Mouse (Mus musculus): ENCODE data around the gene Bzw1. TPM values are rescaled to one million over a fixed set of nuclear protein-coding genes. Genes with fewer than 3 reads are reported as not detected.

Gene Bzw1
- polyA plus RNA-seq, 1 experiment from 2014 or later = 103 TPM

DNA sequence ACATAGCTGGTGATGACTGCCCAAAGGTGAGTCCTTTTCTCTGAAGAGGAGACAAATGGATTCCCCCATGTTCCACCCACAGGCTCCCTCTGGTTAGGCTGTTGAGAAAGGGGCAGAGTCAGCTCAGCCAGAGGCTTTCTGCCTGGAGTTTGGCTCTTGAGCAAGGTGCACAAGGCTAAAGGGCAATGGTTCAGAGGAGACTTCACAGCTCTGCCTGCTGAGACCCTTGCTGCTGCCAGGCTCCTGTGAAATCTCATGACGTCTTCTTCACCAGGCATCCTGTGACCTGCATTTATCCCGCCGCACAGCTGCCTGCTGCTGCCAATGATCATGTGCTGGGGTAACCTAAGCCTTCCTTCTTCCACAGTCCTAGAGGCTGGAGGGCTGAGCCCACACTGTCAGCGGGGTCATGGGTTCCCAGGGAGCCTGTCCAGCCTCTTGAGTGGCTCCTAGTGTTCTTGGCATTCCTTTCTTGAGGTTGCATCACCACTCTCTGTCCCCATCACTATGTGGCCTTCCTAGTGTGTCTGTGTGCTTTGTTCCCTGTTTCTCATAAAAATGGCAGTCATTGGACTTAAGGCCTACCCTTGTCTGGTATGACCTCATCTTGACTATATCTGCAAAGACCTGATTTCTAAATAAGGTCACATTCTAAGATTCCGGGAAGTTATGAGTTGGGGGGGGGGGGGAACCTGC lies 10.0 kb upstream of the Bzw1 start:
- Histone ChIP-seq H3K4me3 (ENCODE audit: inconsistent target) (no peak overlapping the region), H3K36me3 (ENCODE audit: inconsistent target) (no peaks in the 10 kb centered on the region), H3K27ac (no peak overlapping the region), H3K79me2 (ENCODE audit: inconsistent target) (no peaks in the 10 kb centered on the region)
- 90% methylated on average over 5 of the region's 5 CpGs for WGBS (ENCODE audit: missing documents)

DNA sequence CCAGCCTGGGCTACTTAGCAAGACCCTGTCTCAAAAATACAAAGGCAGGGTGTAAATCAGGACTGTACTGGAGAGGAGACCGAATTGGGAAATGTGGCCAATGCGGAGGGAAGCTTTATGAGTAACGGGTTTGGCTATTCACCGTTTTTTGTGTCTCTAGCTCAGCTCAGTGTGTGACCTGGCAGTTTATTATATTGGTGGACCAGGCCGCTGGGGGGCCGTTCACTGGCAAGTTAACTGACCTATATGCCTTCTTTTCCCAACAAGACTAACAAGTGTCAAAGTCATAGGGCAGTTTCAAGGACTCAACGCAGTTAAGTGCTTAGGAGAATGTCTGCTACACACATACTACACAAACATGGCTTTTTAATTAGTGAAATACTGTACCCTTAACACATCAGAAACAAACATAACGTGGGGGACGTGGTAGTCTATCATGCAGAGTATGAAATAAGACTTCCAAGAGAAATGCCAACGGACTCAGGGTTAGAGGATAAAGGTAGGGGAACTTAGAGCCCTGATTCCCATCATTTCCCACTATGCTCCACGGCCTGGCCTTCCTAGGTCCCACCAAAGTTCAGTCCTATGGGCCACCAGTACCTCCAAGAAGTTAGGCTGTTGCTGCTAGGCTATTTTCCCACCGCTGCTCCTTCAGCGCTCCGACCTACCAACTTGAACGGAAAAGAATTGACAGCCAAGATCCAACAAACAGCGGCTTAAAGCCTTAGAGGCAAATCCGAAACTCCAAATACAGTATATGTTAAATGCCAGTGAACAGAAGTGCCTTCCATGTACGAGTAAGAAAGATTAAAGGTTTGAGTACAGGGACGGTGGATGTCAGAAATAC lies 1.1 kb upstream of the Bzw1 start:
- Histone ChIP-seq H3K27ac (peak overlapping the region; percentile 79), H3K79me2 (ENCODE audit: inconsistent target) (peaks cover 46% of the 10 kb centered on the region), H3K36me3 (ENCODE audit: inconsistent target) (peaks cover 11% of the 10 kb centered on the region; the same call in 1 of the 2 replicates), H3K4me3 (ENCODE audit: inconsistent target) (peak overlapping the region; percentile 94)
- WGBS (ENCODE audit: missing documents) = 40% methylated on average over 17 of the region's 19 CpGs

DNA sequence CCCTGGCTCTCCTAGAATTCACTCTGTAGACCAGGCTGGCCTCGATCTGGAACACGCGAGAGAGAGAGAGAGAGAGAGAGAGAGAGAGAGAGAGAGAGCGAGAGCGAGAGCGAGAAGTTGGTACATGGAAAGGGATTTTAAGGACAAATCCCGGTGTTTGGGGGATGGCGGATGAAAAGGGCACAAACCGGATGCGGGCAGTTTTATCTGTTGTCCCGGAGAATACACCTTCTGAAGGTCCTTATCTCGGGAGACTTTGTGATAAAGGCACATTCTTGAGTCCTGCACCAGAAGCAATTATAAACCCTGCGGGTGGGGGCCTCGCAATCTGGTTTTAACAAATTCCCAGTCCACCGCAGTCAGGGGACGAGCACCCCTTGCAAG lies 438 bp upstream of the Bzw1 start:
- WGBS (ENCODE audit: missing documents) = 0% methylated on average over 13 of the region's 16 CpGs
- Histone ChIP-seq H3K36me3 (ENCODE audit: inconsistent target) (peaks cover 16% of the 10 kb centered on the region), H3K79me2 (ENCODE audit: inconsistent target) (peaks cover 52% of the 10 kb centered on the region), H3K4me3 (ENCODE audit: inconsistent target) (peak overlapping the region; percentile 94), H3K27ac (peak overlapping the region; percentile 79)

DNA sequence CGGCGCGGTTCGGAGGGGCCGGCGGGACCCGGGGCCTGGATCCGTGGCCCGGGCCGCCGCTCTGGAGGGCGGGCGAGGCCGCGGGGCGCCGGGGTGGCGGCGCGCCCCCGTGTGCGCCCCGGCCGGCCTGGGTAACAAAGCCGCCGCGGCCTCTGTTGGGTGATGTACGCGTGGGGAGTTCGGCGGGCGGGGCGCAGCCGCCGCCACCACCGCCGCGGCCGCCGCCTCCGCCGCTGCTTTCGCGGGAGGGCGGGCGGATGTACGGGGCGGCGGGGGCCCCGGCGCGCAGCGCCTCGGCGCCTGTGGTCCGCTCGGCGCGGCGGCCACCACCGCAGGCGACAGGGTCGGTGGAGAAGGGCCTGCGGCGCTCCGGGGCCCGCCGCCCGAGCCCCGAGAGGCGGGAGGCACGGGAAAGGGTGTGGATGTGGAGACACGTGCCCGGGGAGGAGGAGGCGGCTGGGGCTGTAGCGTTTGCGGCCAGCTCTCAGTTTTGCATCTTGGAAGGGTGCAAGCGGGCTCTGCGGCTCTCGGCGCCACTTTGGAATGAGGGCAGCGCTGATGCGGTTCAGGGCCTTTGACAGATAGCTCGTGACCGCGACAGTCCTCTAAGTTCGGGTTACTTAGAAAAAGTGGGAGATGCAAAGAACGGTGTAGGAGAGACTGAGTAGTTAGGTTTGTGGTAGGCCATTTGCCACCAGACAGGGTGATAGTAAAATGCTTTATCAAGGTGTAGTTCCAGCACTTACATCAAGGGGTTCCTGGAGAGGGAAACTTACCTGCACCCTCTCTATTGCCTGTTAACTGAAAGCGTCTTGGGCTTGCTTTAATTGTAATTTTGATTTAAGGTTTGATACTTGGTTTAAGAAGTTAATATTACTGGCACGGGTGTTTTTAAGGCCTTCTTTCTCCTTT lies 842 bp downstream of the Bzw1 start:
- H3K27ac ChIP-seq = peak overlapping the region; percentile 17; the same call in 1 of the 2 replicates
- H3K4me3 ChIP-seq (ENCODE audit: inconsistent target) = peak overlapping the region; percentile 77
- 1% methylated on average over 73 of the region's 90 CpGs for WGBS (ENCODE audit: missing documents)
- H3K79me2 ChIP-seq (ENCODE audit: inconsistent target) = peaks cover 65% of the 10 kb centered on the region
- peaks cover 29% of the 10 kb centered on the region for H3K36me3 ChIP-seq (ENCODE audit: inconsistent target)

- 100% methylated on average over 2 of the region's 3 CpGs for WGBS (ENCODE audit: missing documents)
- peaks cover 83% of the 10 kb centered on the region for H3K79me2 ChIP-seq (ENCODE audit: inconsistent target)
- peaks cover 47% of the 10 kb centered on the region for H3K36me3 ChIP-seq (ENCODE audit: inconsistent target)
- no peak overlapping the region for H3K27ac ChIP-seq
- H3K4me3 ChIP-seq (ENCODE audit: inconsistent target) = no peak overlapping the region
Observed at GRCm38 (mm10) chr1:58395341-58395740, 2.6 kb downstream of the Bzw1 start.

DNA sequence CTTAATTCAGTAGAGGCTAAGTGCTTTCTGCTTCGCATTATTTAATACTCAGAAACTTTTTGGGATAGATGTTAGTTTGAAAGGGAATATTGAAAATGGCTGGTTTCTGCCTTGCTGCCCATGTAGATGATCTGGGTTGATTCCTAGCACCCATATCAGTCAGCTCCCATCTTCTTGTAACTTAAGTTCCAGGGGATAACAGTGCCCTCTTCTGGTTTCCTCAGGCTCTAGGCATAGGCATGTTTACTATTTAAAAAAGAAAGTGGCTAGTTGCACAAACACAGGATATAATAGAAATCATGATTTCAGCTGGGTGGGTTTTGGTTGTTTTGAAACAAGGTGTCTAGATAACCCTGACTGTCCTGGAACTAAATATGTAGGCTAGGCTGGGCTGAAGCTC lies 3.5 kb downstream of the Bzw1 start:
- Histone ChIP-seq H3K79me2 (ENCODE audit: inconsistent target) (peaks cover 82% of the 10 kb centered on the region), H3K27ac (no peak overlapping the region), H3K36me3 (ENCODE audit: inconsistent target) (peaks cover 55% of the 10 kb centered on the region), H3K4me3 (ENCODE audit: inconsistent target) (no peak overlapping the region)
- 100% methylated on average over 1 of the region's 1 CpGs for WGBS (ENCODE audit: missing documents)

GRCm38 (mm10) chr1:58397731-58398130 lies 5.0 kb downstream of the Bzw1 start:
- peaks cover 71% of the 10 kb centered on the region for H3K36me3 ChIP-seq (ENCODE audit: inconsistent target)
- H3K27ac ChIP-seq = no peak overlapping the region
- H3K4me3 ChIP-seq (ENCODE audit: inconsistent target) = no peak overlapping the region
- peaks cover 69% of the 10 kb centered on the region for H3K79me2 ChIP-seq (ENCODE audit: inconsistent target)
- WGBS (ENCODE audit: missing documents) = 90% methylated on average over 6 of the region's 6 CpGs

DNA sequence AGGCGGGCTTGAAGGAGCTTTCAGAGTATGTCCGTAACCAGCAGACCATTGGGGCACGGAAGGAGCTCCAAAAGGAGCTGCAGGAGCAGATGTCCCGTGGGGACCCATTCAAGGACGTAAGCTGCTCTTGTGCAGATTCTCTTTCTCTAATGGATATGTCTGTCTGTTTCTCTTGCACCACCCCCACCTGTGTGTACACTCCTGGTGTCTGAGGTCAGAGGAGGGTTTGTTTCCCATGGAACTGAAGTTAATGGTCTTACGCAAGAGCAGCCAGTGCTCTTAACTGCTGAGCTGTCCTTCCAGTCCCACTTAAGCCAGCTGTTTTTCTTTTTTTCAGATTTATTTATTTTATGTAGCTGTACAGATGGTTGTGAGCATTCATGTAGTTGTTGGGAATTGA lies 8.7 kb downstream of the Bzw1 start:
- H3K4me3 ChIP-seq (ENCODE audit: inconsistent target) = no peak overlapping the region
- peaks cover 39% of the 10 kb centered on the region for H3K79me2 ChIP-seq (ENCODE audit: inconsistent target)
- WGBS (ENCODE audit: missing documents) = 88% methylated on average over 6 of the region's 6 CpGs
- H3K36me3 ChIP-seq (ENCODE audit: inconsistent target) = peaks cover 84% of the 10 kb centered on the region
- H3K27ac ChIP-seq = no peak overlapping the region

DNA sequence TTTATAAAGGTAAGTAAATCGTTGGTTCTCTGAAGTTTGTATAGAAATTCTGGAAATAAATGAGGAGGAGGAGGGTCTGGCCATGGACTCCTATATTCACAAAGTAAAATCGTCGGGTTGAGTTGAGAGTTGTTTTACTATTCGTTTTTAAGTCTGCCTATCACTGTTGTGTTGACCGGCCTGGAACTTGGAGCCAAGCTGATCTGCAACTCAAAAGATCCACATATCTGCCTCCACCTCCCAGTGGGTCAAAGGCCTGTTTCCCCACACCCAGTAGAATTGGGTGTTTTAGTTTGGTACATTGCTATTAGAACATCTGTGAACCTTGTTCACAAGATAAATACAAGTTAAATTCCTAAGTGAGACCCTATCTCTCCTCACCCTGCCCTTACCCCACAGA lies 11.0 kb downstream of the Bzw1 start:
- Histone ChIP-seq H3K79me2 (ENCODE audit: inconsistent target) (peaks cover 16% of the 10 kb centered on the region; the same call in 1 of the 2 replicates), H3K4me3 (ENCODE audit: inconsistent target) (no peak overlapping the region), H3K27ac (no peak overlapping the region), H3K36me3 (ENCODE audit: inconsistent target) (peaks cover 62% of the 10 kb centered on the region; the same call in 1 of the 2 replicates)
- WGBS (ENCODE audit: missing documents) = 94% methylated on average over 5 of the region's 5 CpGs

- Histone ChIP-seq H3K79me2 (ENCODE audit: inconsistent target) (no peaks in the 10 kb centered on the region), H3K36me3 (ENCODE audit: inconsistent target) (peaks cover 49% of the 10 kb centered on the region), H3K4me3 (ENCODE audit: inconsistent target) (no peak overlapping the region), H3K27ac (no peak overlapping the region)
- 90% methylated on average over 7 of the region's 7 CpGs for WGBS (ENCODE audit: missing documents)
Observed at GRCm38 (mm10) chr1:58407321-58407720, 14.6 kb downstream of the Bzw1 start.

DNA sequence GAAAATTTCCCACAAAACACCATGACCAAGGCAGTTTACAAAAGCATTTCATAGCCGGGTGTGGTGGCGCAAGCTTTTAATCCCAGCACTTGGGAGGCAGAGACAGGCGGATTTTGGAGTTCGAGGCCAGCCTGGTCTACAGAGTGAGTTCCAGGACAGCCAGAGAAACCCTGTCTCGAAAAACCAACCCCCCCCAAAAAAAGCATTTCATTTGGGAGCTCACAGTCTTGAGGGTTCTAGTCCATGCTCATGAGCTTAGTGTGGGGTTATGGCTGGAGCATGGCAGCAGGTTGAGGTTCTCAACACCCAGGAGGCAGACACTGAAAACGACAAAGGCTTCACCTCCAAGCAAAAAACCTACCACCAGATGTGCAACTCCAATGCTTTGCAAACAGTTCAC lies 15.4 kb downstream of the Bzw1 start:
- no peak overlapping the region for H3K4me3 ChIP-seq (ENCODE audit: inconsistent target)
- no peak overlapping the region for H3K27ac ChIP-seq
- H3K79me2 ChIP-seq (ENCODE audit: inconsistent target) = no peaks in the 10 kb centered on the region
- WGBS (ENCODE audit: missing documents) = 83% methylated on average over 6 of the region's 6 CpGs
- H3K36me3 ChIP-seq (ENCODE audit: inconsistent target) = peaks cover 49% of the 10 kb centered on the region

DNA sequence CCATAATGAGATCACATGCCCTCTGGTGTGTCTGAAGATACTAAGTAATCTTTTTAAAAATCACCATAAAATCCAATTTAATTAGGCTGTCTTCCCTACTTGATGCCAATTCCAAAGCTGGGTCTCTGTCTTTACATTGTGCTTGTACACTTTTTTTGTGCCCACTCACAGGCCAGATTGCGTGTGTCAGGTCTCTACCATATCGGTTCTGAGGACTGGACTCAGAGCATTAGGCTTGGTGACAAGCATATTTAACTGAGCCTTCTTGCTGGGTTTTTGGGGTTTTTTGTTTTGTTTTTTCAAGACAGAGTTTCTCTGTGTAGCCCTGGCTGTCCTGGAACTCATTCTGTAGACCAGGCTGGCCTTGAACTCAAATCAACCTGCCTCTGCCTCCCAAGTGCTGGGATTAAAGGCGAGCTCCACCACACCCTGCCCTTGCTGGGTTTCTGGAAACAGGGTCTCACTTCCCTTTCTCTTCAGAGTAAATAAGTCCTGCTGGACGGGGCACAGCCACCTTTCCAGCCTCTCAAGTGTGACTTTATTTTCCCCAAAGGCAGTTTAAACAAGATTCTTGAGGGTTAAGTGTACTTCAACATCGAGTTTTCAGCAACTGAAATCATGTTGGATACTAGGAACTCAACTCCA lies 17.0 kb downstream of the Bzw1 start:
- no peak overlapping the region for H3K27ac ChIP-seq
- H3K36me3 ChIP-seq (ENCODE audit: inconsistent target) = peaks cover 50% of the 10 kb centered on the region
- peaks cover 12% of the 10 kb centered on the region for H3K79me2 ChIP-seq (ENCODE audit: inconsistent target)
- WGBS (ENCODE audit: missing documents) = 76% methylated on average over 5 of the region's 5 CpGs
- H3K4me3 ChIP-seq (ENCODE audit: inconsistent target) = no peak overlapping the region

DNA sequence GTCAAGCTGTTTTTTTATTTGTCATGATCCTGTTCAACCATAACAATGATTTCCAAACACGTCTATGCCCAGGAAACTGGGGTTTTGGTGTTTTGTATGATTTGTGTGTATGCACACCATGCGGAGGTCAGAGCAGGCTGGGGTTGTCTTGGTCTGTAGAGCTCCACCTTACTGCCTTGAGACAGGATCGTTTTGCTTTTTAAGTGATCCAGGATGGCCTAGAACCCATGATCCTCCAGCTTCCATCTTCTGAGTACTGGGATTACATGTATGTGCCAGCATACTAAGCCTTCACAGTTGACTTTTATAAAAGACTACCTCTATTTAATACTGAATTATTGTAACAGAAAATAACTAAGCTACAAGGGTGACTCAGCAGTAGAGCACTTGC lies 17.5 kb downstream of the Bzw1 start:
- H3K36me3 ChIP-seq (ENCODE audit: inconsistent target) = peaks cover 51% of the 10 kb centered on the region
- H3K27ac ChIP-seq = no peak overlapping the region
- WGBS (ENCODE audit: missing documents) = 61% methylated on average over 3 of the region's 3 CpGs
- H3K79me2 ChIP-seq (ENCODE audit: inconsistent target) = peaks cover 17% of the 10 kb centered on the region
- H3K4me3 ChIP-seq (ENCODE audit: inconsistent target) = no peak overlapping the region

- H3K27ac ChIP-seq = no peak overlapping the region
- WGBS (ENCODE audit: missing documents) = 93% methylated on average over 7 of the region's 7 CpGs
- H3K36me3 ChIP-seq (ENCODE audit: inconsistent target) = peaks cover 57% of the 10 kb centered on the region
Observed at GRCm38 (mm10) chr1:58410776-58411175, 18.1 kb downstream of the Bzw1 start.

More at GRCm38 (mm10) chr1:58410776-58411175, 18.1 kb downstream of the Bzw1 start:
- Histone ChIP-seq H3K4me3 (ENCODE audit: inconsistent target) (no peak overlapping the region), H3K79me2 (ENCODE audit: inconsistent target) (peaks cover 23% of the 10 kb centered on the region)

All from macrophage (primary cell).